Mouse (Mus musculus) CH12.LX (cell line): Measurements from ENCODE around the gene Spc24. TPM values are rescaled to one million over a fixed set of nuclear protein-coding genes. Genes with fewer than 3 reads are reported as not detected.

Experiments used
- DNase-seq: peaks from one replicate; pipeline ENCODE4 v3.0.0-alpha.2; 2013; ENCODE audit errors: extremely low read depth
- H3K27ac ChIP-seq: 2 replicates; pipeline ENCODE4 v1.5.1; 2012; ENCODE audit warnings: low read depth, mild to moderate bottlenecking, control low read depth, moderate library complexity; ENCODE audit not compliant: insufficient read depth
- H3K27me3 ChIP-seq: replicated peaks from 2 replicates; pipeline ENCODE3; 2012; ENCODE audit warnings: inconsistent platforms
- H3K36me3 ChIP-seq, 2 experiments: replicated peaks in 1 of 2; 2 replicates each; pipeline versions ENCODE3 to v1.6.1; 2012; ENCODE audit warnings: inconsistent platforms in 1 of 2, low read length in 1 of 2, mild to moderate bottlenecking in 1 of 2, mixed read lengths in 1 of 2, moderate library complexity in 1 of 2; ENCODE audit not compliant: control insufficient read depth in 1 of 2, insufficient read depth in 1 of 2
- H3K4me1 ChIP-seq, 2 experiments: 2 replicates each; pipeline ENCODE4 v1.6.1; 2012; ENCODE audit warnings: inconsistent platforms in 1 of 2, moderate library complexity in 1 of 2; ENCODE audit not compliant: insufficient read depth in 2 of 2, control insufficient read depth in 1 of 2
- H3K4me2 ChIP-seq: 2 replicates; pipeline ENCODE4 v1.6.1; 2012; ENCODE audit warnings: low read depth, mild to moderate bottlenecking, control low read depth; ENCODE audit not compliant: poor library complexity, insufficient read depth, severe bottlenecking
- H3K4me3 ChIP-seq, 3 experiments: fragments of 150-350 bp in 1 of 3; sonication (generic) in 1 of 3; replicated peaks in 1 of 3; 2 replicates each; pipeline versions ENCODE3 to v1.5.1; 2011 to 2012; ENCODE audit warnings: low read depth in 2 of 3, low read length in 2 of 3, mild to moderate bottlenecking in 2 of 3, moderate library complexity in 2 of 3, control low read depth in 1 of 3, improper control_type of control experiment in 1 of 3, inconsistent platforms in 1 of 3, mixed read lengths in 1 of 3; ENCODE audit not compliant: poor library complexity in 1 of 3
- H3K79me2 ChIP-seq: replicated peaks from 2 replicates; pipeline ENCODE4 v1.6.1; 2012; ENCODE audit warnings: mild to moderate bottlenecking, moderate library complexity; ENCODE audit not compliant: control insufficient read depth, poor library complexity, insufficient read depth, severe bottlenecking; ENCODE audit errors: extremely low read depth
- H3K9ac ChIP-seq: 2 replicates; pipeline ENCODE4 v1.6.1; 2012; ENCODE audit warnings: low read depth, mild to moderate bottlenecking, control low read depth, moderate library complexity; ENCODE audit not compliant: insufficient read depth
- H3K9me3 ChIP-seq: replicated peaks from 2 replicates; pipeline ENCODE3; 2012; ENCODE audit warnings: low read length, inconsistent platforms, mixed read lengths
- BHLHE40 ChIP-seq: IDR thresholded peaks from 2 replicates; pipeline ENCODE4 v1.6.1; 2011; ENCODE audit warnings: mild to moderate bottlenecking, low read depth, low read length, improper control_type of control experiment
- CHD1 ChIP-seq: IDR thresholded peaks from 2 replicates; pipeline ENCODE4 v1.6.1; 2012; ENCODE audit warnings: low read depth, low read length, improper control_type of control experiment, inconsistent platforms
- CHD2 ChIP-seq: IDR thresholded peaks from 2 replicates; pipeline ENCODE4 v1.6.1; 2011; ENCODE audit warnings: low read length, improper control_type of control experiment
- CTCF ChIP-seq, 2 experiments: IDR thresholded peaks in 1 of 2; conservative IDR thresholded peaks in 1 of 2; 2 replicates each; pipeline ENCODE4 v1.5.1; 2011 to 2012; ENCODE audit warnings: low read depth in 2 of 2, low read length in 2 of 2, improper control_type of control experiment in 1 of 2, inconsistent platforms in 1 of 2, mild to moderate bottlenecking in 1 of 2, moderate library complexity in 1 of 2
- E2F4 ChIP-seq: IDR thresholded peaks from 2 replicates; pipeline ENCODE4 v1.6.1; 2011; ENCODE audit warnings: low read depth, low read length, improper control_type of control experiment; ENCODE audit not compliant: insufficient replicate concordance
- ELF1 ChIP-seq: IDR thresholded peaks from 2 replicates; pipeline ENCODE4 v1.6.1; 2014; ENCODE audit warnings: low read depth, mild to moderate bottlenecking, inconsistent platforms, low read length, improper control_type of control experiment
- EP300 ChIP-seq: IDR thresholded peaks from 2 replicates; pipeline ENCODE4 v1.6.1; 2011; ENCODE audit warnings: low read length, improper control_type of control experiment
- ETS1 ChIP-seq: conservative IDR thresholded peaks from 2 replicates; pipeline ENCODE4 v1.6.1; 2012; ENCODE audit warnings: low read depth, mild to moderate bottlenecking, inconsistent platforms, low read length, improper control_type of control experiment, moderate library complexity
- GABPA ChIP-seq: IDR thresholded peaks from 2 replicates; pipeline ENCODE4 v1.6.1; 2012; ENCODE audit warnings: low read depth, low read length, improper control_type of control experiment, inconsistent platforms; ENCODE audit not compliant: insufficient replicate concordance
- HCFC1 ChIP-seq: IDR thresholded peaks from 2 replicates; pipeline ENCODE4 v1.6.1; 2012; ENCODE audit warnings: low read depth, mild to moderate bottlenecking, inconsistent platforms, low read length, improper control_type of control experiment
- IRF4 ChIP-seq: IDR thresholded peaks from 2 replicates; pipeline ENCODE4 v1.6.1; 2014; ENCODE audit warnings: low read depth, mild to moderate bottlenecking, inconsistent platforms, low read length, improper control_type of control experiment
- JUN ChIP-seq: IDR thresholded peaks from 2 replicates; pipeline ENCODE4 v1.6.1; 2011; ENCODE audit warnings: low read depth, mild to moderate bottlenecking, low read length, improper control_type of control experiment, moderate library complexity; ENCODE audit not compliant: insufficient read depth
- JUND ChIP-seq: conservative IDR thresholded peaks from 2 replicates; pipeline ENCODE4 v1.6.1; 2011; ENCODE audit warnings: low read depth, low read length, improper control_type of control experiment
- KAT2A ChIP-seq: IDR thresholded peaks from 2 replicates; pipeline ENCODE4 v1.6.1; 2012; ENCODE audit warnings: low read length, improper control_type of control experiment, inconsistent platforms; ENCODE audit not compliant: insufficient replicate concordance
- MAFK ChIP-seq: IDR thresholded peaks from 2 replicates; pipeline ENCODE4 v1.6.1; 2011; ENCODE audit warnings: low read length, improper control_type of control experiment; ENCODE audit not compliant: insufficient replicate concordance
- MAX ChIP-seq: IDR thresholded peaks from 2 replicates; pipeline ENCODE4 v1.6.1; 2011; ENCODE audit warnings: low read length, improper control_type of control experiment
- MAZ ChIP-seq: IDR thresholded peaks from 2 replicates; pipeline ENCODE4 v1.6.1; 2012; ENCODE audit warnings: low read depth, mild to moderate bottlenecking, inconsistent platforms, low read length, improper control_type of control experiment, moderate library complexity
- MEF2A ChIP-seq: IDR thresholded peaks from 2 replicates; pipeline ENCODE4 v1.6.1; 2014; ENCODE audit warnings: low read depth, mild to moderate bottlenecking, inconsistent platforms, low read length, improper control_type of control experiment, borderline replicate concordance
- MXI1 ChIP-seq: IDR thresholded peaks from 2 replicates; pipeline ENCODE4 v1.6.1; 2011; ENCODE audit warnings: mild to moderate bottlenecking, low read depth, low read length, improper control_type of control experiment
- MYC ChIP-seq: IDR thresholded peaks from 2 replicates; pipeline ENCODE4 v1.6.1; 2011; ENCODE audit warnings: low read depth, mild to moderate bottlenecking, improper control_type of control experiment, low read length
- NELFE ChIP-seq: IDR thresholded peaks from 2 replicates; pipeline ENCODE4 v1.6.1; 2011; ENCODE audit warnings: low read depth, low read length, improper control_type of control experiment
- NRF1 ChIP-seq: IDR thresholded peaks from 2 replicates; pipeline ENCODE4 v1.6.1; 2014; ENCODE audit warnings: low read depth, mild to moderate bottlenecking, inconsistent platforms, low read length, improper control_type of control experiment, moderate library complexity
- PAX5 ChIP-seq: IDR thresholded peaks from 2 replicates; pipeline ENCODE4 v1.6.1; 2012; ENCODE audit warnings: low read length, inconsistent platforms, mixed read lengths
- POLR2A ChIP-seq: IDR thresholded peaks from 2 replicates; pipeline ENCODE4 v1.6.1; 2011; ENCODE audit warnings: low read depth, mild to moderate bottlenecking, improper control_type of control experiment, low read length
- POLR2AphosphoS2 ChIP-seq: IDR thresholded peaks from 2 replicates; pipeline ENCODE4 v1.6.1; 2011; ENCODE audit warnings: low read depth, low read length, improper control_type of control experiment
- RAD21 ChIP-seq: IDR thresholded peaks from 2 replicates; pipeline ENCODE4 v1.6.1; 2011; ENCODE audit warnings: low read depth, mild to moderate bottlenecking, low read length, improper control_type of control experiment, moderate library complexity
- RCOR1 ChIP-seq: conservative IDR thresholded peaks from 2 replicates; pipeline ENCODE4 v1.6.1; 2012; ENCODE audit warnings: low read depth, mild to moderate bottlenecking, inconsistent platforms, low read length, improper control_type of control experiment
- SIN3A ChIP-seq: IDR thresholded peaks from 2 replicates; pipeline ENCODE4 v1.6.1; 2012; ENCODE audit warnings: low read length, improper control_type of control experiment, inconsistent platforms
- SMC3 ChIP-seq: IDR thresholded peaks from 2 replicates; pipeline ENCODE4 v1.6.1; 2011; ENCODE audit warnings: low read depth, low read length, improper control_type of control experiment
- TCF12 ChIP-seq: IDR thresholded peaks from 2 replicates; pipeline ENCODE4 v1.6.1; 2014; ENCODE audit warnings: low read depth, mild to moderate bottlenecking, inconsistent platforms, low read length, improper control_type of control experiment
- UBTF ChIP-seq: IDR thresholded peaks from 2 replicates; pipeline ENCODE4 v1.6.1; 2012; ENCODE audit warnings: low read depth, mild to moderate bottlenecking, inconsistent platforms, low read length, improper control_type of control experiment, moderate library complexity
- USF1 ChIP-seq: IDR thresholded peaks from 2 replicates; pipeline ENCODE4 v1.6.1; 2014; ENCODE audit warnings: low read depth, mild to moderate bottlenecking, inconsistent platforms, low read length, improper control_type of control experiment
- USF2 ChIP-seq: conservative IDR thresholded peaks from 2 replicates; pipeline ENCODE4 v1.6.1; 2011; ENCODE audit warnings: low read depth, low read length, improper control_type of control experiment
- ZC3H11A ChIP-seq: IDR thresholded peaks from 2 replicates; pipeline ENCODE4 v1.6.1; 2012; ENCODE audit warnings: low read depth, mild to moderate bottlenecking, inconsistent platforms, low read length, improper control_type of control experiment
- ZMIZ1 ChIP-seq: IDR thresholded peaks from 2 replicates; pipeline ENCODE4 v1.6.1; 2012; ENCODE audit warnings: low read depth, mild to moderate bottlenecking, inconsistent platforms, low read length, improper control_type of control experiment
- ZNF384 ChIP-seq: IDR thresholded peaks from 2 replicates; pipeline ENCODE4 v1.6.1; 2012; ENCODE audit warnings: low read depth, low read length, improper control_type of control experiment, inconsistent platforms
- dilution Hi-C: fragments of 300-500 bp; cut with MboI; formaldehyde crosslinking; loops from 2 replicates; pipeline ENCODE4 v1.14.3; 2020; ENCODE audit warnings: low sequenced_read_pairs; ENCODE audit not compliant: extremely low pct_unique_long_range_greater_than_20kb, extremely low pct_ligation_motif_present
- in situ Hi-C: fragments of 300-500 bp; cut with MboI; formaldehyde crosslinking; loops from 3 replicates; pipeline ENCODE4 v1.14.3; 2019; ENCODE audit warnings: low sequenced_read_pairs, low pct_ligation_motif_present, low pct_unique_long_range_greater_than_20kb, mixed read lengths
- polyA plus RNA-seq: library from polyadenylated mRNA; unstranded; fragments of >175 nt; gene quantifications from 2 replicates; pipeline ENCODE4 v1.2.1, GENCODE M21; 2012; ENCODE audit warnings: low read depth; ENCODE audit not compliant: insufficient read length
- total RNA-seq, 2 experiments: library from RNA; depleted of rRNA; stranded (reverse); fragments of 300-350 nt in 1 of 2; fragments of >200 nt in 1 of 2; gene quantifications; 2 replicates each; pipeline ENCODE4 v1.2.3; 2012 to 2014

The Spc24 gene
- total RNA-seq (2012; rRNA removed) (83.2 and 91.6 TPM in 2 replicates), total RNA-seq (2014; rRNA removed) (77.6 and 82.7 TPM in 2 replicates), polyA plus RNA-seq (74.3 and 113 TPM in 2 replicates)

DNA sequence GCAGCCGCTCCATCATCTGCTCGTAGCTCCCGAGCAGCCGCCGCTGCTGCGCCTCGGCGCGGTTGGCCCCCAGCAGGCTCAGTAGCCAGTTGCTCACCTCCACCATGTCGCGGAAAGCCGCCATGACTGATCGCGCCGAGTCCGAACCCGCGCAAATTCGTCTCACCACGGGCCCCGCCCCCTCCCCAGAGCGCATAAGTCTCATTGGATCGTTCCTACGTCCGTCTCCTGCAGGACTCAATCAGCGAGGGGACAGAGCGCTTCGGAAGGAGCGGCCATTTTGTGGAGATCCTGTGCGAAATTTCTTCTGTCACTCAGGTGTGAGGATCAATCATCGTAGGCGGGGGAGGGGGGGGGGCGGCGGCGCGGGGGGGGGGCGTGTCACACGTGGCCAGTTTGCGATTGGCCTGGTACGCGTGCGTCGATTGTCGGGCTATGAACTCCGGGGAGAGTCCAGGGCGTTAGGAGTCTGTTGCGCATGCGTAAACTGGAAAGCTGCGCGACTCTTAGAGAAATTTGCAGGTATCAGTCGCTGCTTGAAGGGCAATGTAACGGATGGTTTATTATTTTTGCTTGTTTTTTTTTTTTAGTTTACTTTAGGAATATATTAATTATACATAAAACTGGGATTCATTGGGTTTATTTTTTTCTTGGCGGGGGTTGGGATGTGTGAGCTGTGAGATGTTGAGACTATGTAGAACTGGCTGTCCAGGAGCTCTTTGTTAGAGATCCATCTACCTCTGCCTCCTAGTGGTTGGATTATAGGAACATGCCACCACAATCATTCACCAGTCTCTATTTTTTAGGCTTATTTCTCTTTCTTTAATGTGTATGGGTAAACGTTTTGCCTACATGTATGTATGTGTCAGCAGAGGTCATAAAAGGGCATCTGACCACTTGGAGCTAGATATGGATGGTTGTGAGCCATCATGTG lies at the start of gene Spc24:
Spc24 (minus strand) TSS at position 149 of the 934 bp plus-strand sequence.
- peak within 1 kb of the TSS; percentile 90 for H3K4me2 ChIP-seq
- peak; percentile 99 for DNase-seq
- H3K9me3 ChIP-seq = no peaks in the 10 kb centered on the region
- peak within 1 kb of the TSS; percentile 80 to 93 (median 88) for H3K4me3 ChIP-seq
- H3K79me2 ChIP-seq = peaks cover 14% of the 10 kb centered on the region; the same call in 1 of the 2 replicates
- H3K36me3 ChIP-seq = peaks cover 13 to 25% of the 10 kb centered on the region in 2 experiments
- H3K4me1 ChIP-seq = peaks cover 4 to 30% of the 10 kb centered on the region in 2 experiments
- in situ Hi-C loops (no loop called here), dilution Hi-C loops (no loop called here)
- peak within 1 kb of the TSS; percentile 93 for H3K9ac ChIP-seq
- H3K27me3 ChIP-seq = no peaks in the 10 kb centered on the region
- peak within 1 kb of the TSS; percentile 17; the same call in 1 of the 2 replicates for H3K27ac ChIP-seq
- TF ChIP-seq RCOR1 = 0 out of 2 replicates have a peak, but pooled peaks have one; percentile 28
- TF ChIP-seq CHD1 = no peak
- 0 out of 2 replicates have a peak, but pooled peaks have one; percentile 38 for TF ChIP-seq MAZ
- peak; percentile 39; the same call in 1 of the 2 replicates for TF ChIP-seq ZMIZ1
- TF ChIP-seq MXI1 = peak; percentile 84
- TF ChIP-seq NRF1 = peak; percentile 86
- TF ChIP-seq ZNF384 = no peak
- 0 out of 2 replicates have a peak, but pooled peaks have one; percentile 30 for TF ChIP-seq ELF1
- peak; percentile 79 for TF ChIP-seq MYC
- TF ChIP-seq CTCF (conservative IDR thresholded peaks at IDR 0.05 in 1 of 2, IDR thresholded peaks at IDR 0.05 in 1 of 2; ENCODE audit: low read depth in 2 of 2, low read length in 2 of 2) = peak in 1 of 2 experiments; percentile 76; a peak in 3 of 4 replicates
- peak; percentile 42; the same call in 1 of the 2 replicates for TF ChIP-seq MAX
- peak; percentile 81 for TF ChIP-seq TCF12
- TF ChIP-seq UBTF = no peak
- TF ChIP-seq USF2 = no peak
- TF ChIP-seq NELFE = peak; percentile 78
- peak; percentile 43 for TF ChIP-seq HCFC1
- no peak for TF ChIP-seq PAX5
- TF ChIP-seq GABPA = no peak
- no peak for TF ChIP-seq POLR2AphosphoS2
- peak; percentile 65 for TF ChIP-seq SMC3
- TF ChIP-seq EP300 = no peak
- 0 out of 2 replicates have a peak, but pooled peaks have one; percentile 8 for TF ChIP-seq ZC3H11A
- peak; percentile 42 for TF ChIP-seq USF1
- peak; percentile 87 for TF ChIP-seq POLR2A
- peak; percentile 39; the same call in 1 of the 2 replicates for TF ChIP-seq KAT2A
- TF ChIP-seq MAFK = no peak
- peak; percentile 47; the same call in 1 of the 2 replicates for TF ChIP-seq JUND
- no peak for TF ChIP-seq ETS1
- TF ChIP-seq MEF2A = no peak; the same call in 1 of the 2 replicates
- peak; percentile 90; the same call in 1 of the 2 replicates for TF ChIP-seq E2F4
- TF ChIP-seq BHLHE40 = peak; percentile 56; the same call in 1 of the 2 replicates
- TF ChIP-seq IRF4 = peak; percentile 49
- TF ChIP-seq SIN3A = peak; percentile 64; the same call in 1 of the 2 replicates
- no peak for TF ChIP-seq JUN
- TF ChIP-seq RAD21 = peak; percentile 57
- peak; percentile 87 for TF ChIP-seq CHD2
